Mouse (Mus musculus): ENCODE measurements at regions not wholly inside any gene's neighbourhood (a gene's known extent, or its start where the extent isn't known, plus 50 kb on each side); places are given as distances from the start of the nearest gene placed in this dataset.

DNA sequence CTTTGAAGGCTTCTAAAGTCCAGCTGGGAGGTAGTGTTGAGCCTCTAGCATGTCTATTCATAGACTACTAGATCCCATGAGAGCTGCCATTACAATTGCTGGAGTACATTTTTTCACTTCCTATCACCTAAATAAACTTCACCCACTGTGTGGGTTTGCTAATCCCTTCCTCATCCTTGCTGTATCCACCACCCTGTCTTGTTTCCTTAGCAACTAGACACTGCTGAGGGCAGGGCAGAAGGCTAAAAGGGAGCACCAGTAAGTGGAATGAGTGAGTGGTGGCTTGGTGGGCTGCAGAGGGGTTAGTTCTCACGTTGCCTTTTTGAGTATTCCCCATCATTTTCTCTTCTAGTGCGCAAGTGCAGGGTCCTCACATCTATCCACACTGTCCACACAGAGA, 80.1 kb upstream of the Adgrf1 start:
- no peak overlapping the region for H3K27ac ChIP-seq
- H3K36me3 ChIP-seq (replicated peaks; ENCODE audit: control insufficient read depth, insufficient read depth, low read depth) = no peaks in the 10 kb centered on the region
- DNase-seq (ENCODE audit: low read depth in 3 of 3, low spot score in 3 of 3) (no peak), ATAC-seq (ENCODE audit: insufficient read depth) (no peak)
- H3K4me3 ChIP-seq (ENCODE audit: insufficient read depth in 1 of 2, low read depth in 2 of 2, low read length in 2 of 2) = no peak overlapping the region
- H3K9me3 ChIP-seq (ENCODE audit: control insufficient read depth, low read length) = no peaks in the 10 kb centered on the region
- 47% methylated on average over 2 of the region's 2 CpGs for WGBS (ENCODE audit: insufficient replicate concordance)
- H3K4me1 ChIP-seq (replicated peaks; ENCODE audit: control insufficient read depth in 2 of 2, insufficient read depth in 2 of 2, low read length in 1 of 2) = no peaks in the 10 kb centered on the region
- no peak overlapping the region for H3K9ac ChIP-seq (replicated peaks)
- no peak overlapping the region for H3K4me2 ChIP-seq (ENCODE audit: low read depth)
- TF ChIP-seq CTCF (IDR thresholded peaks at IDR 0.05; ENCODE audit: low read depth) (no peak), EP300 (IDR thresholded peaks at IDR 0.05; ENCODE audit: low read depth) (no peak)
- H3K27me3 ChIP-seq (ENCODE audit: control insufficient read depth, insufficient read depth, low read length) = no peaks in the 10 kb centered on the region

DNA sequence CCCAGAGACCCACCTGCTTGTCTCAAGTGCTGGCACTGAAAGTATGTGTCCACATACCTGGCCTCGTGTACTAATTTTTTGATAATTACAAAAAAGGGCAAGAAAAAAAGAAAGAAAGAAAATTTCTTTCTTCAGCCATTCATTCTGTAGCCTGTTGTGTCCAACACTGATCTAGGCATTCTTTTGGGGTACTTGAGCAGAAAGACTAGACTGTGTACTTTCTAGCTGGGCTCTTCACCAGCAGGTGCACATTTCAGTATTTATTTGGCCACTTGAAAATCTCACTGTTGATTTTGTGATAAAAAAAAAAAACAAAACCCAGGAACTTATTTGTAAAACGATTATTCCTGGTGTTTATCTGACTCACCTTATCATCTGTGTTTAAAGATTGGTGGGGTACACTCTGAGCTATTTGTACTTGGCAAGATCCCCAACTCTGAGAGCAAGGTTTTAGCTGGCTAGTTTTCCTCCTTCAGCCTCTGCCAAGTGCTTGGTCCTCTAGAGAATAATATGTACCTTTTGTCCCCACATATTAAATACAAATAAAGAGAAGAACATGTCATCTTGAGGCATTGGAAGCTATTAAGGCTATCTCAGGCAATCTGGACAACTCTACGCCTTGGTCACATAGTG, 79.2 kb upstream of the Adgrf1 start:
- 41% methylated on average over 3 of the region's 3 CpGs for WGBS (ENCODE audit: insufficient replicate concordance)
- Histone ChIP-seq H3K27ac (no peak overlapping the region), H3K27me3 (ENCODE audit: control insufficient read depth, insufficient read depth, low read length) (no peaks in the 10 kb centered on the region), H3K9ac (replicated peaks) (no peak overlapping the region), H3K4me1 (replicated peaks; ENCODE audit: control insufficient read depth in 2 of 2, insufficient read depth in 2 of 2, low read length in 1 of 2) (no peaks in the 10 kb centered on the region), H3K36me3 (replicated peaks; ENCODE audit: control insufficient read depth, insufficient read depth, low read depth) (no peaks in the 10 kb centered on the region), H3K9me3 (ENCODE audit: control insufficient read depth, low read length) (no peaks in the 10 kb centered on the region), H3K4me3 (ENCODE audit: insufficient read depth in 1 of 2, low read depth in 2 of 2, low read length in 2 of 2) (no peak overlapping the region), H3K4me2 (ENCODE audit: low read depth) (no peak overlapping the region)
- TF ChIP-seq CTCF (IDR thresholded peaks at IDR 0.05; ENCODE audit: low read depth) (no peak), EP300 (IDR thresholded peaks at IDR 0.05; ENCODE audit: low read depth) (no peak)
- no peak for DNase-seq (ENCODE audit: low read depth in 3 of 3, low spot score in 3 of 3)
- no peak for ATAC-seq (ENCODE audit: insufficient read depth)

GRCm38 (mm10) chr17:43197232-43197631, 72.9 kb upstream of the Adgrf1 start:
- ATAC-seq (ENCODE audit: insufficient read depth) (no peak), DNase-seq (ENCODE audit: low read depth in 3 of 3, low spot score in 3 of 3) (no peak)
- no peak overlapping the region for H3K4me2 ChIP-seq (ENCODE audit: low read depth)
- 41% methylated on average over 1 of the region's 1 CpGs for WGBS (ENCODE audit: insufficient replicate concordance)
- no peaks in the 10 kb centered on the region for H3K27me3 ChIP-seq (ENCODE audit: control insufficient read depth, insufficient read depth, low read length)
- H3K27ac ChIP-seq = no peak overlapping the region
- H3K9me3 ChIP-seq (ENCODE audit: control insufficient read depth, low read length) = no peaks in the 10 kb centered on the region
- no peak overlapping the region for H3K9ac ChIP-seq (replicated peaks)
- no peaks in the 10 kb centered on the region for H3K4me1 ChIP-seq (replicated peaks; ENCODE audit: control insufficient read depth in 2 of 2, insufficient read depth in 2 of 2, low read length in 1 of 2)
- TF ChIP-seq CTCF (IDR thresholded peaks at IDR 0.05; ENCODE audit: low read depth) (no peak), EP300 (IDR thresholded peaks at IDR 0.05; ENCODE audit: low read depth) (no peak)
- no peak overlapping the region for H3K4me3 ChIP-seq (ENCODE audit: insufficient read depth in 1 of 2, low read depth in 2 of 2, low read length in 2 of 2)
- H3K36me3 ChIP-seq (replicated peaks; ENCODE audit: control insufficient read depth, insufficient read depth, low read depth) = no peaks in the 10 kb centered on the region

GRCm38 (mm10) chr17:43200832-43201231, 69.3 kb upstream of the Adgrf1 start:
- ATAC-seq (ENCODE audit: insufficient read depth) = no peak
- no peak for TF ChIP-seq EP300 (IDR thresholded peaks at IDR 0.05; ENCODE audit: low read depth)
- TF ChIP-seq CTCF (IDR thresholded peaks at IDR 0.05; ENCODE audit: low read depth) = no peak
- H3K27me3 ChIP-seq (ENCODE audit: control insufficient read depth, insufficient read depth, low read length) = no peaks in the 10 kb centered on the region
- H3K9me3 ChIP-seq (ENCODE audit: control insufficient read depth, low read length) = no peaks in the 10 kb centered on the region
- no peak overlapping the region for H3K27ac ChIP-seq
- H3K4me2 ChIP-seq (ENCODE audit: low read depth) = no peak overlapping the region
- no peak overlapping the region for H3K4me3 ChIP-seq (ENCODE audit: insufficient read depth in 1 of 2, low read depth in 2 of 2, low read length in 2 of 2)
- no peaks in the 10 kb centered on the region for H3K36me3 ChIP-seq (replicated peaks; ENCODE audit: control insufficient read depth, insufficient read depth, low read depth)
- WGBS (ENCODE audit: insufficient replicate concordance) = 17% methylated on average over 2 of the region's 2 CpGs
- H3K4me1 ChIP-seq (replicated peaks; ENCODE audit: control insufficient read depth in 2 of 2, insufficient read depth in 2 of 2, low read length in 1 of 2) = no peaks in the 10 kb centered on the region
- H3K9ac ChIP-seq (replicated peaks) = no peak overlapping the region
- DNase-seq (ENCODE audit: low read depth in 3 of 3, low spot score in 3 of 3) = no peak

- no peak for TF ChIP-seq EP300 (IDR thresholded peaks at IDR 0.05; ENCODE audit: low read depth)
- no peak for TF ChIP-seq CTCF (IDR thresholded peaks at IDR 0.05; ENCODE audit: low read depth)
- H3K27ac ChIP-seq = no peak overlapping the region
Observed at GRCm38 (mm10) chr17:43206701-43207470, 63.2 kb upstream of the Adgrf1 start.

More at GRCm38 (mm10) chr17:43206701-43207470, 63.2 kb upstream of the Adgrf1 start:
- no peak for ATAC-seq (ENCODE audit: insufficient read depth)
- WGBS (ENCODE audit: insufficient replicate concordance) = 68% methylated on average over 3 of the region's 3 CpGs
- Histone ChIP-seq H3K27me3 (ENCODE audit: control insufficient read depth, insufficient read depth, low read length) (no peaks in the 10 kb centered on the region), H3K36me3 (replicated peaks; ENCODE audit: control insufficient read depth, insufficient read depth, low read depth) (no peaks in the 10 kb centered on the region), H3K4me2 (ENCODE audit: low read depth) (no peak overlapping the region), H3K9me3 (ENCODE audit: control insufficient read depth, low read length) (no peaks in the 10 kb centered on the region), H3K4me1 (replicated peaks; ENCODE audit: control insufficient read depth in 2 of 2, insufficient read depth in 2 of 2, low read length in 1 of 2) (no peaks in the 10 kb centered on the region), H3K9ac (replicated peaks) (no peak overlapping the region), H3K4me3 (ENCODE audit: insufficient read depth in 1 of 2, low read depth in 2 of 2, low read length in 2 of 2) (no peak overlapping the region)
- no peak for DNase-seq (ENCODE audit: low read depth in 3 of 3, low spot score in 3 of 3)
